Mouse (Mus musculus) right cerebral cortex, postnatal 36 days (tissue): ENCODE results near the gene Thrsp.

Source experiments
- DNase-seq, 2 experiments: peaks; one replicate each; pipeline ENCODE4 v3.0.0; 2022; ENCODE audit warnings: low spot score in 2 of 2, mixed read lengths in 1 of 2

The Thrsp gene

DNA sequence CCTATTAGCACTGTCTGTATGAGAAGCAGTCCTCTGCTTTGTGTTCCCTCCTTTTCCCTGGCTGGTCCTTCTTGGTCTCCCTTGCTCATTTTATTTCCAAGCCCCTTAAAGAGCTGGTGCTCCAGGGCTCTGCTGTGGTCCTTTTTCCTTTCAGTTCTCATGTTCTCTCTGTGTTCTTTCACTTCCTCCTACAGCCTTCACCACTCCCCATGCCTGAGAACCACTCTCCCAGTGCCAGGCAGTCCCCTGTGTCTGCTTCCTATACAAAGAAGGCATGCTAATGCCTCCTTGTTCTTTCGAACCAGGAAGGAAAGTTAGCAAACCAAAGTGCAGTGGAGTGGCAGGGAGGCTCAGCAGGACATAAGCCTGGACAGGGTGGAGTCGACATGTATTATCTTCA lies 41.6 kb downstream of the Thrsp start:
- DNase-seq, result no peak

DNA sequence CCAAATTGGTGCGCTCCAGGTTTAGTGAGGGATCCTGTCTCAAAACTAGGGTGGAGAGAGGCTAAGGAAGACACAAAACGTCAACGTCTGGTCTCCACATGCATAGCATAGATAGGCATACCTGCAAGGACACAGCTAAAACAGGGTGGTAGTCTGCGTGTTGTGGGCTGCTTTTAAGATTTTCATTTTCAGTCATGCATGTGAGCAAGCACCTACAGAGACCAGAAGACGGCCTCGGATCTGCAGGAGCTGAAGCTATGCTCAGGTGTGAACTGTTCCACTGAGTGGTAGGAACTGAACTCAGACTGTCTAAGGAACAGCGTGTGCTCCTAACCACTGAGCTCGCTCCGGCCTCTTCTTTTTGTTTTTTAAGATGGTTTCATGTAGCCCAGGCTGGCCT lies 42.4 kb downstream of the Thrsp start:
- no peak for DNase-seq

DNA sequence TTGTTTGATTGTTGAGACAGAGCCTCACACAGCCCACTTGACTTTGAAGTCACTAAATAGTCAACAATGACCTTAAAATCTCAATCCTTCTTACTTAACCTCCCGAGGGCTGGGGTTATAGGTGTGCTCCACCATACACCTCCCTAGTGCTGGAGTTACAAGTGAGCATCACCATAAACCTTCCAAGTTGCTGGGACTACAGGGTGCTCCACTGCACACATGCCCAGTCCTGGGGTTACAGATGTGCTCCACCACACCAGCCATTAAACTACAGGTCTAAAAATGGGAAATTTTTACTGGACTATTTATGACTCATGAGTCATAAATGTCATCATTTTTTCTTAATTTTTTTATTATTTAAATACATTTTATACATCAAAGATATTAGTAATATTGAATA lies 51.6 kb downstream of the Thrsp start:
- DNase-seq, result no peak
